Mouse (Mus musculus): ENCODE data around the gene Ift43.

The Ift43 gene

DNA sequence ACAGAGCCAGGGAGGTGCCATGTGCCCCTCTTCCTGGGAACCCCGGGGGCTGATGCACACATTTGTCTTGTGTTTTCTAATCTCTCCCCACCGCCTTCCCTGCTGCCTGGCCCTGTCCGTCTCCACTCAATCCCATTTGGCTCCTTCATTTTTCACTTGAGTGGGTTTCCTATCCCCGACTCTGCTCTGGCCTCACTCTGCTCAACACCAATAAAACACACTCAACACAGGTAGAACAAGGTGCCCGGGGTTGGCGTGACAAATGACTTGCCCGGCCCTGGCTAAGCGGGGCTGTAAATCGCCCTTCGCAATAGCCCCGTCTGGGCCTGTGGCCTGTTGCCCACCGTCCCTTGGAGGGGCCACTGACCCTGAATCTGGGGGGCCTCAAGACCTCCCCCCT, 92.0 kb downstream of the Ift43 start:
- DNase-seq (ENCODE audit: low spot score), result no peak

DNA sequence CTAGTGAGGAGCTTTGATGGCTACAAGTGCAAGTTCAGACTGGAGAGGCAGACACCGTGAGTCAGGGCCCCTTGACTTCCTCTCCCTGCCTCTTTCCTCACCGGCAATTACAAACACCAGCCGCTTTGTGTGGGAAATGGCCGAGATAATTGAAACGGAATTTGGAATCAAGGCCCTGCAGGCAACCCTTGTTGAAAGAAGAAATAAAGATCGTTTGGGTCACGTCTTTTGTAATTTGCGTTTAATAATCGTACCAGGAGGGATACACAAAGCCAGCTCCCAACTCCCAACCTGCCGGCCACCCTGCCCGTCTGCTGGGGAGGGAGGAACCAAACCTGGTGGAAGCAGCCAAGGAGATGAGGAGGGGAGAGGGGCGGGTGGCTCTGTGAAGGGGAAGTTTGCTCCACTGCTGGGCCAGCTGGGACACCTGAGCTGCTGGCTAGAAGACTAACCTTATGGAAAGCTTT, 93.2 kb downstream of the Ift43 start:
- no peak for DNase-seq (ENCODE audit: low spot score)

DNA sequence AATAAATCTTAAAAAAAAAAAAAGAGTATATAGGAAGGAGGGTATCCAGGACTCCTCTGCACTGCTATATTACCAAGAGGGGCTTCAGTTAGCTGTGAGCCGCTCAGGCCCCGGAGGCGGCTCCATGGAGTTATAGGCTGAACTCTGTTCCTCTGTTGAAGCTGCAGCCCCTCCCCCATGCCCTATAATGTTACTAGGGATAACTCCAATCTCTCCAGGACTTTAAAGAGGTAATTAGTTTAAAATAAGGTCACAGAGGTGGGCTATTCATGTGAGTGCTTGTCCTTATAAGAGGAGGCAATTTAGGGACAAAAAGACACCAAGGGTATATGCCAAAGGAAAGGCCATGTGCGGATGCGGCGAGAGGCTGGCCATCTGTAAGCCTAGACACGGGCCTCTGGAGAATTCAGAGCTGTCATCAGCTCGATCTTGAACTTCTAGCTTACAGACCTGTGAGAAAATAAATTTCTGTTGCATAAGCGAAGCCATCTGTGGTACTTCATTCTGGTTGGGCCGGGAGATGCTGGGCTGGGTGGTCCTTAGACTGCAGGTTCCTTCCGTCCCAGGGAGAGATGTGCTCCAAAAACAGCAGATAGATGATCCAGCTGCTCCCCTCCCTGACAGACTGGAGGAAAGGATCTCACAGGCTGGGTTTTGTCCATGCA, 94.5 kb downstream of the Ift43 start:
- DNase-seq (ENCODE audit: low spot score), result no peak

DNA sequence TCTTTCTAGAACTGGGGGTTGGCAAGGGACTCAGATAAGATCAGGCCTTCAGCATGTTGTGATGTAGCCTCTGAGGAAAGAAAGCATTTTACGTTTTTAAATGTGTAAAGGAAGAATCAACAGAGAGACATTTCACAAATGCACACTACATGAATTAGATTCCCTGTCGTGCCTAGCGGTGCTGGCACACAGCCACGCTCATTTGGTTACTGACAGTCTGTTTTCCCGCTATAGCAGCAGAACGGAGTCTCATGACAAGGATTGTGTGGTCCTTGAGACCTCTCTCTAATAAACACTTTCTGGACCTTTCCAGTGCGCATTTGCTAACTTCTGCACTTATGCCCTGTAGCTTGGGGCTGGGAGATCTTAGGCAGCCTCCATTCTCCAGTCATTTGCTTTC, 96.9 kb downstream of the Ift43 start:
- DNase-seq (ENCODE audit: low spot score), result no peak

DNA sequence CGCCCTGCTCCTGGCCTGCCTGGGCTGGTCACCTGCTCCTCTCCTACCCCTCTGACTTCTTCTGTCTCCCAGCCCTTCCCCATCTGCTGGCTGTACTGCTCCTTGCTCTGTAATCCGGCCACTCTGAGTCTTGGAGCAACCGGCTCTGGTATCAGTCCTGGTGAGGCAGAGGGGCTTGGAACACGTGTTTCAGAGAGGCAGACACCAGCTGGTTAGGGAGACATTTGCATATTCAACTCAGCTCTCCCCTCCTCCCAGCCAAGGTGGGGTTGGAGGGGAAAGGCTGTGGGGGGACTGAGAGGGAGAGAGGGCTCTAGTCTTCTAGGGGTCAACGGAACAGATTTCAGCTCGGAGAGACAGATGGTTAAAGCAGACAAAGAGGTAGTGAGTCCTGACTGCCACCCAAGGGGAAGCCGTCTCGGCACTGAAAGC, 99.0 kb downstream of the Ift43 start:
- DNase-seq (ENCODE audit: low spot score), result no peak

DNA sequence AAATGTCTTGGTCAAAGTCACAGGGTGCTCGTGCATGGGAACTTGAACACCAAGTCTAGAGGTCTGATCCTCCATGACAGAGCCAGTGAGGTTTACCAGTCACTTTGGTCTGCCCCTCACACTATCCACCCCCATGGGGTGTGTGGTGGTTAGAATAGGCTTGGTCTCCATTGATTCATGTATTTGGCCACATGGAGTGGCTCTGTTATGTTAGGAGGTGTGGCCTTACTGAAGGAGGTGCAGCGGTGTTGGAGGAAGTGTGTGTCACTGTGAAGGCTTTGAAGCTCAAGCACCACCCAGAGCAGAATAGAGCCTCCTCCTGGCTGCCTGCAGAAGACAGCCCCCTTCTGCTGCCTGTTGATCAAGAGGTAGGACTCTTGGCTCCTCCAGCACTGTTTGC, 99.5 kb downstream of the Ift43 start:
- no peak for DNase-seq (ENCODE audit: low spot score)

DNA sequence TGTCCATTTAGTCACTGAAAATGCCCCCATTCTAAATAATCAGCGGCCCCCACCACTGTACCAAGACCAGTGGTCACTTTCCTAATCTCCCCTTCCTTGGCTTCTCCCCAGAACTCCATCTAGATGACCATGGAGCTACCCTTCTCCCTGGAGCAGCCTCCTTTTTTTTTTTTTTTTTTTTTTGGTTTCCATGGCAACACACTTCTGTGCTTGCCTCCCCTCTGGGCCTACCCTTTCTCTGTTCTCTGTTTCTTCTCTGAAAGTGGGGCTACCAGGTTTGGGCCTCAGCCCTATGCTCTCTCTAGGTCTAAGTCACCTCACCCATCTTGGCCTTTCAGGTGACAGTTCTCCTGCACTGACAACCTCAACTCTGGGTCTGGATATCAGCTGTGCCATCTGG, 100.1 kb downstream of the Ift43 start:
- DNase-seq (ENCODE audit: low spot score), result no peak

DNA sequence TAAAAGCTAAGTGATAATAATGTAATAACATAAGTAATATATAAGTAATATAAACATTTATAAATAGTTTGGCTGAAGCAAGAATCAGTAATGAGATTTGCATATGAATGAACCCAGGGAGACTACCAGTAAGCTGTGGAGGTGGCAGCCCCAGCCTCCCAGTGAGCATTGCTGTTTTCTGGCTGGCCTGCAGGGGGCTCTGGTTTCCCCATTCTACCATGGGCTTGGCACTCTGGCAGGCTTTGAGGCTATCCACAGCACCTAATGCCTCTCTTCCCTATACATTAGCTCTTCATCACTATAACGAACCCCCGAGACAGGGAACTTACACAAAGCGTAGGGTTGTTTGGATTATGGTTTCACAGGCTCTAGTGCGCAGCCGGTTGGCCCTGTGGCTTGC, 105.8 kb downstream of the Ift43 start:
- no peak for DNase-seq (ENCODE audit: low spot score)

DNA sequence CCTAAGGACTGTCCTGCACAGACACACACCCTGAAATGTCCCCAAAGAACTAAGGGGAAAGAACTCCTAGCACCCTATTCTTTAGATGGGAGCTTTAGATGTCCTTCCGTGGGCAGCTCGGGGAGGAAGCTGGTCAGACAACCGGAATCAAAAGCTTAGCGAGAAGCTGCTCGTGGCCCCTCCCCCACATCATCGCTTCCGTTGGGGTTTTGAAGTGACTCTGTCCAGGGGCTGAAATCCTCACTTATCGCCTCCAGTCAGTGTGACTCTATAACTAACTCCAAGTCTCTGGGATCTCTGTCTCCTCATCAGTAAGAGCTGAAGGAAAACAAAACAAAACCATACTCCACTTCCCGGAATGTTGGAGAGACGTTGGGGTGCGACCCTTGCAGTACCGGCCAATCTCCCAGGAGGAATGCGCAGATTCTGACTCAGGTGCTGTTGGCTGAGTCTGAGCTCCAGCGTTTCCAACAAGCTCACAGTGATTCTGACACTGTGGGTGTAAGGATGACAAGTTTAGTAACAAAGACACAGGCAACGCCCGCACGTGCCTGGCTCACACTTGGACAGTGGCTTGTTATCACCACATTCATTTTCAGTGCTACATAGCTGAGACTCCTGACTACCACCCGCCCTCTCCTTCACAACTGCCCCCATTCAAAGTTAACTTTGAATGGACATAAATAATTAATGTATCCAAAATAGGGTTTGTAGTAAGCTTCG, 107.4 kb downstream of the Ift43 start:
- DNase-seq (ENCODE audit: low spot score), result no peak

DNA sequence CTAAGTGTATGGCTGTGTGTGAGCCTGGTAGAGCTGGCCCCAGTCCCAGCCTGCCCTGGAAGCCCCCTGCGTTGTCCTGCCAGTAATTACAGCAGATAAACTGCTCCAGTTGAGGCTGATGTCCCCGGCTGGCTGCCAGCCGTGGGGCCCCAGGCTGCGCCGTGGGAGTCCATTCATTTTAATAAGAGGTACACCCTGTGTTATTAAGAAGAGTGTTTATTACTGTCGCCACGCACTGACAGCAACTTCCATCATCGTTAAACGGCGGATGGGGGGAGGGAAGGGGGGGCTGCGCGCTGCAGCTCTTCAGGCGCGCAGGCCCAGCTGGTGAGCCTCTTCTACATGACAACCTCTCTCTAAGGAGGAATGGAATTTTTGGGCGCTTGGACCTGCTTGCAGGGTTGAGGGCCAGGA, 109.7 kb downstream of the Ift43 start:
- DNase-seq (ENCODE audit: low spot score), result no peak

DNA sequence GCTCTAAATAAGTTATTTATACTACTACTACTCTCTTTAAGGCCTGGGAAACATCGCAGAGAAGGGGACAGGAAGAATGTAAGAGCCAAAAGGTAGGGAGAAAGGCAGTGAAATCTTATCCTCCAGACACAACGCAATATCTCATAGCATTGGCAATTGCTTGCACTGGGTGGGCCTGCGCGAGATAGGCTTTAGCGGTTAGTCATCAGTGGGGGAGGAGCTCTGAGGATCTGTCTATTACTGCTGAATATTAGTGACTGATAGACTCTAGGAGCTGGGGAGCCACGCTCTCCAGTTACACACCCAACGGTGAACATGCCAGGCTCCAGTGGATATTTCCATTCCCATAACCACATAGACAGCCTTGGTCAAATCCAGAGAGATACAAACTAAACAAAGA, 114.6 kb downstream of the Ift43 start:
- no peak for DNase-seq (ENCODE audit: low spot score)

DNA sequence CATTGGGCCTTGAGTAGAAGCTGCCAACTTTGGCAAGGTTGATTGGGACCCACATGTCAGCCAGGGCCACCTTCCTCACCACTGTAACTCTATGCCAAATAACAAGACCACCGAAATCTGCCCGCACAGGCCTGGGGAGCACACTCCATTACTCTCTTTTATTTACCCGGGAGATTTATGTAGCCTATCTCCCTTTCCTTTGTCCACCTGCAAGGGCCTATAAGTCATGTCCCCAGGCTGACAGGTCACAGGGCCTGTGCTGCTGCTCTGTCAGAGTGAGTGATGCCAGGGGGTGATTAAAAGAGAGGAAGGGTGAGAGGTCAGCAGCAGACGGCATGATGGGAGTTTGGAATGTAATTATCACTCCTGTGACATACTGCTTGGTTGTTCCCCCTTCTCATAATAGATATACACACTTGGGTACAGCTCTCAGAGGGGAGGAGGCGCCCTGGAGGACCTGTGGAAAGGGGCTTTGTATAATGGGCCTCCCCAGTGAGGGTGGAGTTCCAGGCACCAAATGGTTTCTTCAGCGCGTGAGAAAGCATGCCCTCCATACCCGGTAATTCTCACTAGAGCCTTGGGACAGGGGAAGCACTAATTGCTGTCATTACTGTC, 121.2 kb downstream of the Ift43 start:
- no peak for DNase-seq (ENCODE audit: low spot score)

DNA sequence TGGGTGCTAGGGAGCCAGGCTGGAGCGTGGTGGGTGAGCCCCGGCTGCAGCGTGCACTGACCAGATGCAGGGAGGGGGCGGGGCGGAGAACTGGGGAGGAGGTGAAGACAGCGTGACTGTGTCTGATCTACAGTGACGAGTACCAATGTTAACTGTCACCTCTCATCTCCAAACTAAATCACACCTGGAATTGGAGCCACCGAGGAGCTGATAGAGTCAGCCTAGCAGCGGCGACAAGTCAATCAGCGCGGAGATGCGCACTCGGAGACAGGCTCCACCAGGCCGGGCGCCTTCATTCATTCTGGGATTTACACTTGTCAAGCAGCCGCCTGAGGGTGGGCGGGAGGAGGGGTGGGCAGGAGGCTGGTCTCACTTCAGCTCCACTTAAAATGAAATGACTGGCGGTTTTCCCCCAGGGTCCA, 128.8 kb downstream of the Ift43 start:
- DNase-seq (ENCODE audit: low spot score), result no peak
